Mouse (Mus musculus) urinary bladder, postnatal 4 days (tissue): ENCODE data around the gene Tmem59.
A peak's percentile ranks its signal among the peaks of the same experiment; 100 is the strongest.

Experiments
- DNase-seq, 2 experiments: peaks; one replicate each; pipeline ENCODE4 v3.0.0; 2021 to 2022; ENCODE audit warnings: low spot score in 2 of 2

The Tmem59 gene

DNA sequence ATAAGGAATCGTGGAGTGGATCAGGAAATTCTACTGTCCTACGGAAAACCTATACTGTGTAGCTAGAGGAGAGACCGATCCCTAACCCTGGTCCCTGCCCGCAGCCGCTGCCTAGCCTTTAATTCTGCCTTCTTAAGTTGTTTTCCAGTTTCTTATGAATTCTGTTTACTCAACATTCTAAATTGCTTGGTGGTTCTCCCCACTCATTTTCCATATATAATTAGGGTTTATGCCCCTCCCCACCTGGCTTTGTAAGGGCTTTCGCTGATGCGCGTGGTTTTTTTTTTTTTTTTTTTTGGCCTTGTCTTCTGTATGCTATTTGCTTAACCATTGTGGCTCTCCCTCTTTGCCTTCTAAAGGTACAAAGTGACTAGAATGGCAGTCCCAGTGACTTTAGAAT lies 1.4 kb downstream of the Tmem59 start:
- DNase-seq: no peak

GRCm38 (mm10) chr4:107180746-107181145 lies 2.5 kb downstream of the Tmem59 start:
- DNase-seq: no peak

- DNase-seq: no peak
Measured at GRCm38 (mm10) chr4:107181866-107182265, 3.7 kb downstream of the Tmem59 start.

GRCm38 (mm10) chr4:107182796-107183195 lies 4.6 kb downstream of the Tmem59 start:
- DNase-seq: no peak

DNA sequence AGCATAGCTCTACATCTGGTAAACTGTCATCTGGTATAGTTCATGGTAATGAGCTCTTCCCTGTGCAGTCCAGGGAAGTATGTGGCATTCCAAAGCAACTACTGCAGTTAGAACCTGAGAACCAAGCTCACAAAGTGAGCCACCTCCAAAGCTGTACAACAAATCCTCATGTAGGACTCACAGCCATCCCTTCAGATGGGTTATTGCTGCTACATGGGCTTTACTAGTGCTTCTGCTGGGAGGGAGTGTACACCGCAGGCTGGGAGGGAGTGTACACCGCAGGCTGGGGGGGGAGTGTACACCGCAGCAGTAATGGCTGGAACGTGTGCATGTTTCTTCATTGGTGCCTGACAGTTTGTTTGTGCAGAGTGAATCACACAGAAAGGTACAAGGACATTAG lies 5.0 kb downstream of the Tmem59 start:
- no peak for DNase-seq

DNA sequence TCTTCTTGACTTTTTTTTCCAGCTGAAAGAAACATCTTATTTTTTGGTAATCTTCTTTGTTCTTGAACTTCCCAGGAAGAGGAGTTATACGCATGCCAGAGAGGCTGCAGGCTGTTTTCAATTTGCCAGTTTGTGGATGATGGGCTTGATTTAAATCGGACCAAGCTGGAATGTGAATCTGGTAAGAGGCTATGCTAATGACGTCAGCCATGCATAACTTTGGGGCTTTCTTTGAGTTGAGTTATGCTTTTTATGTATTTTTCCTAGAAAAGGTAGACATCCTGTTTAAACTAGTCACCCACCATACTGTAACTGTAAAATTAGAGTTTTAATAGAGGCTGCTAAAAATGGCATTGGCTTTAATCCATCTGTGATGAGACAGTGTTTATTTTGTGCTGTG lies 7.5 kb downstream of the Tmem59 start:
- DNase-seq: no peak

GRCm38 (mm10) chr4:107193841-107194240 lies 15.6 kb downstream of the Tmem59 start:
- DNase-seq: no peak

DNA sequence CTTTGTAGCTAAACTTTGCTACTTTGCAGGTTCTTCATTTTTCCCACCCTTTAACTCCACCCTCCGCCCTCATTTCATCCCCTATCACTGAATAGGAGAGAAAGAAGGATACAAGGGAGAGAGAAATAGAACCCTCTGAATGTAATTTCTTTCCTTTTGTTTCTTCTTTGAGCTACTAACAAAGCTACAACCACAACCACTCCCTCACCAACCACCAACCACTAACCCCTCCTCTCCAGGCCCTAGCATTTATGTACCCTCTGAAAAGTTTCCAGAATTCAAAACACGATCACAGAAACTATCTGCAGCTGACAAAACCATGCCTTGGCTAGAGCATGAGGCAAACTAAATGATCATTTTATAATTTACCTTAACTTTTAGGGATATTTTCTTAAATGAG lies 18.3 kb downstream of the Tmem59 start:
- no peak for DNase-seq

DNA sequence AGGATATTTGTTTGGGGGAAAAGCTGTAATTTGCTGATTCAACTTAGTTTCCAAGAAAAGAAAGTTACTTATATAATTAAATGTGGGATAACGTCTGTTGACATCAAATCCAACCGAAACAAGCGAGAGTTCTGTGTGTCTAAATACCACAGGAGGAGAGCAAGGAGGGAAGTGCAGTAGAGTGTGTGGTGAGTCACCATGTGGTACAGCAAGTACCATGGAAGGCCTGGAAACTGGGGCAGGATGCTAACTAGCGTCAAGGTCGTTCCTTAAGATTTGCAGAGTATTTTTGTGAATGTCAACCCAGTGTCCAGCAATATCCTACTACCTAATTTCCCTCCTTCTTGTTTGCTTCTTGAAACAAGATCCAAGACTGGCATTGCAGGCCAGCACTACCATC lies 19.9 kb downstream of the Tmem59 start:
- no peak for DNase-seq

DNA sequence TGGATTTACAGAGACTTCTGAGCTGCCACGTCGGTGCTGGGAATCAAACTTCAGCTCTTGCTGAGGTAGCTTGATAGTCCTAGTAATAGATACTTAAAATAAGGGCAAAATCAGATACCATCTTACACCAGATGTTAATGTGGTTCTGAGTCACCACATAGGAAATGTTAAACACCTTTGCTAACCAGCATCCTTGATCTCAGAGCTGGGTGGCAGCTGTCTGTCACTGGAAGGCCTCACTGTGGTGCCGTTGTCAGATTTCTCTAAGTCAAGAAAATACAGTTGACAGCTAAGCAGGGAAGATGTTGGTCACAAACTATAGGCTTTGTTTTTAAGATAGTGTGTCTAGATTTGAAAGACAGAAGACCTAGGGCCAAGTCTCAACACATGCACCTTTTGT lies 23.6 kb downstream of the Tmem59 start:
- DNase-seq: no peak

DNA sequence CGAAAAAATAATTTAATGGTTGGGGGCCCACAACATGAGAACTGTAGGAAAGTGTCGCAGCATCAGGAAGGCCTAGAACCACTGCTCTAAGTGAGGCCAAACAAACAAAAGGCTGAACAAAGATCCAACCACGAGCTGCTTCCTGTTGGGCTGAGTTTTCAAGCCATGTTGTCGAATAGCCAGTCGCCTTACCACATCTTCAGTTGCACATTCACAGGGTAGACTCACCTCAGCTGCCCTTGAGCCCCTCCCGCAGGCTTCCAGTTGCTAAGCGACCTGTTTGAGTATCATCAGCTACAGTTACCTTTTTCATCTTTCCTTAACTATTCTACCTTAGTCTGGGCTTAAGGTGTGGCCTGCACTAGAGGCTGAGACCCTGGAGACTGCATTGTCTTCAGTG lies 24.8 kb downstream of the Tmem59 start:
- no peak for DNase-seq

DNA sequence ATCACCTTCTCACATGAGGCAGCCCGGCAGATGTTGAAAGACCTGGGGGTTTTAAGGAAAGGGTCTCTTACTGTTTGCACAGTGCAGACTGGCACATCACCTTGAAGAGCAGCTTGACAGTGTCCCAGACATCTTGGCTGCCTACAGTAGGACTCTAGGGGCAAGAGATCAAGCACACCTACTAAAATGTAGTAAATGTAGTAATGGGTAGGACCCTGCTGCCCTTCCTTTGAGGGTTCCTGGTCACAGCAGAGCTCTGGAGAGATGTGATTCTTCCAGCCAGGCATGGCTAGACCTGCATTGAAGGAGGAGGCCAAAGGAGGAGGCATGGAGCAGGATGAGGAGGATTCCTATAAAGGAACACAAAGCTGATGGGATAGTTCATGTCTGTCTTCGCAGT lies 28.8 kb downstream of the Tmem59 start:
- no peak for DNase-seq

DNA sequence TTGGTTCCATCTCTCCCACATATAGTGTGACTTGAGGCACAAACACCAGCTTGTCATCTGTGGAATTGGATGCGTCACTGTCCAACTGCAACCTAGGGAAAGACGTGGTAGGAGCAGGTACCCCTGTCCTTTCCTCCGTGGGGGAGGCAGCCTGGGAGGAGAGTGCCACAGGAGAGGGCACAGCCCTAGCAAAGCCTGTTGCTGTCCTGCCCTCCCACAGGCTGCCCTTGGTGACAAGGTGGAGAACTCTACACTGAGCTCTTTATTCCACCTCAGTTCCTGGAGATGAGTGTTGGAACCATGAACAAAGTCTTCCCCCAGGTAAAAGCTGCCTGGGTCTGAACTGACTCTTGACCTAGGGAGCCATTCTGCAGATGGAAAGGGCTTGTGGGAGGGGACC lies 30.7 kb downstream of the Tmem59 start, which contains the start of gene Ldlrad1:
TSS of gene Ldlrad1 (plus strand) at position 301 of the 400 bp plus-strand sequence.
- no peak for DNase-seq

DNA sequence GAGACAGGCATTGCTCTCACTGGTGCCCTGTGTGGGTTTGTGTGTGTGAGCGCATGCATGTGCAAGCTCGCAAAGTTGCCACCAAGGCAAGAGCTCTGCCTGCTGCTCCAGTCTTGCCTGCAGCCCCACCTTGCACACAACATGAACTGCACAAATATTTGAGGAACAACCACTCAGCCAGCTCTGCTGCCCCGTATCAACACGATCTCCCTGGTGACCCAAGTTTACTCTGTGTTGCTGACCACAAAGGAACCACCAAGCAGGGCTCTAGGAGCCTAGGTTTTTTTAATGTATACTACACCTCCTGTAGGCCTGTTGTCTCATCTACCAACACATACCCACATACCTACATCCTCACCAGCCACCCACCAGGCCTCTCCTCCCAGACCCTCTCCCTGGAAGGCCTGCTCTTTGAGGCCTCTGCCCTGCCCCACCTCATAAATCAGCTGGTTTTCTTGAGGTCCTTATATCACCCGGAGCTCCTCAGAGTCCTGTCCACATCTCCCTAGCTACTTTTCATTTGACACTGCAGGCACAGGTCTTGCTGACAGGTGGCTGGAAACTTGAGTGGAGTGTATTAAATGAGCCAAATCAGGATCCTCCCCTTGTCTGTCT lies 32.4 kb downstream of the Tmem59 start:
- no peak for DNase-seq

- no peak for DNase-seq
Measured at GRCm38 (mm10) chr4:107211465-107211864, 33.3 kb downstream of the Tmem59 start.

- DNase-seq: no peak
Measured at GRCm38 (mm10) chr4:107211936-107212335, 33.7 kb downstream of the Tmem59 start.

DNA sequence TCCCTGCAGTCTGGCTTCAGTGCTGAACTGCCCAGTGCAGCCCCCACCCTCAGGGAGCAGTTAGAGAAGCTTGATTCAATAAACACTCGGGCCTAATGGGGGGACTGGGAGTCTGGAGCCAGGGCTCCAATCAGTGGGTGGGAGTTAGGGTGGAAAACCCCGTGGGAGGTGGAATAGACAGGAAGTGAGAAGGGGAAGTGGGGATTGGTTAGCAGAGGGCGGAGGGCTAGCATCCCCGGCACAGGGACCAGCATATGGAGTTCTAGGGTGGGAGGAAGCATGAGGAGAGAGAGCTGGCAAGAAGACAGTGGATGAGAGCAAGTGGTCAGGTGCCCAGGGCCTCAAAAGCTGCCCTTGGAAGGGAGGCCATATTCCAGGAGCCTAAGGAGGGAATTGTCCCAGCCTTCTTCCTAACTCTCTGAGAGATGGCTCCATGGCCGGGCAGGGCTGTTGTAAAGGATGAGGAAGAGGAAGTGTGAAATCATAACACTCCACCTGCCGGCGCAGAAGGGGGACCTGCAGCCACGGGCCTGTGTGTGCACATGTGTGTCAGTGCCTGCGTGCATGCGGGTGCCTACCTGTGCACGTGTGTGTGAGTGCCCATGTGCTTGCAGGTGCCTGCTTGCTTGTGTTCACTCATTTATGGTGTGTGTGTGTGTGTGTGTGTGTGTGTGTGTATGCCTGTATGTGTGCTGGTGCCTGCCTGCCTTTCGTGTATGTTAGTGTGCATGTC lies 35.2 kb downstream of the Tmem59 start:
- no peak for DNase-seq

DNA sequence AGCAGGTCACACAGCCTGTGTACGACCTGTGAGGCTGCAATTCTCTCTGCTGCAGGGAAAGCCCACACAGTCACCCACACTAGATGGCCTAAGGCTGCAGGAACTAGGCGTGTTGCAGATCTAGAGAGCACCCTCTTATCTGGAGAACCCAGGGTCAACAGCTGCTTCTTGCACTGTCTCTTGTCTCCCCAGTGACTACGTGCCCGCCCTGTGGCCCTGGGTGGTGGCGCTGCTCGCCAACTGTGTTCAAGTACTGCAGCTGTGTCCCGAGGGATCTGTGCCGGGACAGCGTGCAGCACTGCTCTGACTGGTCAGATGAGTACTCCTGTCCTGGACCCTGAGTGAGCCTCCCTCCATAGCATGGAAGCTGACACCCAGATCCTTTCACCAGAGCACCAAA lies 39.4 kb downstream of the Tmem59 start:
- no peak for DNase-seq

- no peak for DNase-seq
Measured at GRCm38 (mm10) chr4:107221524-107221923, 43.3 kb downstream of the Tmem59 start.

GRCm38 (mm10) chr4:107223225-107224204 lies 45.3 kb downstream of the Tmem59 start:
- DNase-seq: peak in 1 of 2 experiments; percentile 42

DNA sequence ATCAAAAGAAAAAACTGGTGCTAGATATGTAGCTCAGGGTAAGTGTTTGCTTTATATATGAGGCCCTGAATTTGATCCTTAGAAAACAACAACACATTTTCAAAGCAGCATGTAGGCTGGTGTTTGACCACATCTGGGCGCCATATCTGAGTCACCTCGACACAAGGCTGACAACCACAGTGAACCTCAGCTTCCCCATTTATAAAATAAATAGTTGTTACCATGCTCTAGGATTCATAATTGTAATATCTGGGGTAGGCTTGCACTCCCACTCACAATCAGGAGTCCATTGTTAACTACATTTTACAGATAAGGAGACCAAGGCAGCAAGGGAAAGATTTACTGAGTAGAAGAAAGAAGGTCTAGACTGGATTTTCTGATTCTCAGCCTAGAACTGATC lies 48.1 kb downstream of the Tmem59 start:
- no peak for DNase-seq

- no peak for DNase-seq
Measured at GRCm38 (mm10) chr4:107232219-107232618, 54.0 kb downstream of the Tmem59 start.
